Mouse (Mus musculus) C2C12 (cell line): ENCODE data around the gene Pla2g6. TPM values are rescaled to one million over a fixed set of nuclear protein-coding genes. Genes with fewer than 3 reads are reported as not detected.

Experiments used
- H3K27me3 ChIP-seq: one replicate; pipeline ENCODE4 v1.6.1; 2011; ENCODE audit not compliant: control insufficient read depth, insufficient read depth, insufficient read length
- H3K36me3 ChIP-seq: one replicate; pipeline ENCODE4 v1.6.1; 2011; ENCODE audit not compliant: control insufficient read depth, insufficient read depth
- H3K4me3 ChIP-seq: one replicate; pipeline ENCODE4 v1.5.1; 2011; ENCODE audit warnings: mild to moderate bottlenecking, control low read depth; ENCODE audit not compliant: poor library complexity, insufficient read depth, severe bottlenecking
- H3K79me2 ChIP-seq: one replicate; pipeline ENCODE4 v1.6.1; 2011; ENCODE audit not compliant: control insufficient read depth, insufficient read depth
- H3K79me3 ChIP-seq: one replicate; pipeline ENCODE4 v1.6.1; 2011; ENCODE audit warnings: low read depth, control low read depth
- H3ac ChIP-seq: one replicate; pipeline ENCODE3; 2011; ENCODE audit warnings: low read depth; ENCODE audit not compliant: control insufficient read depth, insufficient read length
- CEBPB ChIP-seq: IDR thresholded peaks from one replicate; pipeline ENCODE4 v1.6.1; 2011; ENCODE audit warnings: low read depth, mild to moderate bottlenecking, control low read depth, moderate library complexity
- CTCF ChIP-seq: IDR thresholded peaks from one replicate; pipeline ENCODE4 v1.5.1; 2011; ENCODE audit not compliant: control insufficient read depth, insufficient read depth, insufficient read length
- FOSL1 ChIP-seq: IDR thresholded peaks from one replicate; pipeline ENCODE4 v1.8.0; 2011; ENCODE audit warnings: mild to moderate bottlenecking, low read length; ENCODE audit not compliant: poor library complexity, insufficient read depth, severe bottlenecking
- MAX ChIP-seq: IDR thresholded peaks from one replicate; pipeline ENCODE4 v1.6.1; 2011; ENCODE audit warnings: mild to moderate bottlenecking, control low read depth
- MYOD1 ChIP-seq: IDR thresholded peaks from one replicate; pipeline ENCODE4 v1.6.1; 2011; ENCODE audit warnings: low read depth; ENCODE audit not compliant: control insufficient read depth, insufficient read length
- MYOG ChIP-seq: IDR thresholded peaks from one replicate; pipeline ENCODE4 v1.6.1; 2011; ENCODE audit not compliant: control insufficient read depth, insufficient read length; ENCODE audit errors: extremely low read depth
- USF1 ChIP-seq: IDR thresholded peaks from one replicate; pipeline ENCODE4 v1.6.1; 2011; ENCODE audit warnings: low read depth, mild to moderate bottlenecking, control low read depth, moderate library complexity
- polyA plus RNA-seq: library from polyadenylated mRNA; unstranded; fragments of >200 nt; fragmentation: generic; extraction: Trizol; gene quantifications from one replicate; pipeline ENCODE4 v1.2.1, GENCODE M21; 2012; ENCODE audit warnings: missing spikeins

The Pla2g6 gene
- polyA plus RNA-seq, 1 experiment: 17.4 TPM

DNA sequence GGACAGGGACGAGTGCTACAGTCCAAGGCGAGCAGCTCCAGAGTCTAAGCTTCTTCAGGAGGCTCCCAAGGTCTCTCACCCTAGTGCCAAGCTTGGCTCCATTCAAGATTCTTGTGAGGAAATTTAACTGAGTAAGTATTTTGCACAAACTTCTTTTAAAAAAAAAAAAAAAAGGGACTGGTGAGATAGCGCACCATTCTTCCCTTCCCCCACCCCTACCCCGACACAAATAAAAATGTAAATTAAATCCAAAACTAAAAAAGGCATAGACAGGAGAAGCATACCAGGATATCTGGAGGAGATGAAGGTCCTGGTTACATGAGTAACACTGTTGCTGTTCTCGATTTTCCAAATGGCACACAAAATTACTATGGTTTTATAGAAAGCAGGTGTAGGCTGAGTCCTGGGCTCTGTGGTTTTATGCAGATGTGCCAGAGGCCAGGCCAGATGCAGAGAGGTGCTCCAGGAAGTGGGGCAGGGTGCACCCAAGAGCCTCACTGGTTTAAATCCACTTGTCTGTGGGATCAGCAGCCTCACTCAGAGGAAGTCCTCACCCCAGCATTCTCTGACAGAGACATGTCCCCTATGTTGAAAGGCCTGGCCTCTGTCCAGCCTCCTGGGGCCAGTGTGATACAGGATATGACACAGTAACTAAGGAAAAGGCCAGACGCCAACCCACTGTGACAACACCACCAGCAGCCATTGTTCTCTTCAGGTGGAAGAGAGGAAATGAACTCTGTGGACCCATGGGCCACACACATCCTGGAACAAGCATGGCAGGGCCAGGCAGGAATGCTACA, 5.0 kb downstream of the Pla2g6 start:
- Histone ChIP-seq H3K79me3 (peaks cover 8% of the 10 kb centered on the region), H3K79me2 (peaks cover 68% of the 10 kb centered on the region), H3K27me3 (no peaks in the 10 kb centered on the region), H3K4me3 (no peak overlapping the region), H3ac (no peak overlapping the region), H3K36me3 (peaks cover 13% of the 10 kb centered on the region)
- TF ChIP-seq MYOD1 (peak; percentile 69), MYOG (no peak), MAX (peak; percentile 85), CTCF (no peak), CEBPB (peak; percentile 73), FOSL1 (no peak), USF1 (no peak)

DNA sequence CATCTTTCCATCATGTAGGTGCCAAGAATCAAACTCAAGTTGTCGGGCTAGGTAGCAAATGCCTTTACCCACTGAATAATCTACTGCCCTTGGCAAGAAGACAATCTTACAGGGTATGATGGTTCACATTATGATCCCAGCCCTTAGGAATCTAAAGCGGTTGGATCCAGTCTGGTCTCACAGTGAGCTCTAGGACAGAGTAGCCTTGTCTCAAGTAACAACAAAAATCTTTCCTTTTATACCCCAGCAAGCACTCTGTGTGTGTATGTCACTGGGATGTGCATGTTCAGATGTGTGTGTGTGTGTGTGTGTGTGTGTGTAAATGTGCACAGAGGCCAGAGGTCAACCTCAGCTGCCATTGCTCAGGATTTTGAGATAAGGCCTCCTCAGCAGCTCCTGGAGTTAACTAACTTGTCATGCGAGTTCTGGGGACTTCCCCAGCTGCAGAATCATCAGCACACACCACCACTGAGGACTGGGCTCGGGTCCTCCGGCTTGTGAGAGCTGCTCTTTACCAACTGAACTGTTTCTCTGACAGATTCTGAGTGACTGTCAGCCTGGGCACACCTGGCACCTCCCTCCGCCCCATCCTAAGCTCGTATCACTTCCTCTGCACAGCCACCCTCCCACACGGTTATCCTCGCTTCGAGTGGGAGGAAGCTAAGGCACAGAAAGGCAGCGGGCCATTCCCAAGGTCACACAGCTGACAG, 5.8 kb downstream of the Pla2g6 start:
- H3K36me3 ChIP-seq: peaks cover 17% of the 10 kb centered on the region
- H3ac ChIP-seq: no peak overlapping the region
- H3K4me3 ChIP-seq: no peak overlapping the region
- H3K79me3 ChIP-seq: peaks cover 8% of the 10 kb centered on the region
- TF ChIP-seq CEBPB (no peak), MYOD1 (no peak), FOSL1 (no peak), MAX (no peak), CTCF (no peak), MYOG (no peak), USF1 (no peak)
- H3K79me2 ChIP-seq: peaks cover 65% of the 10 kb centered on the region
- no peaks in the 10 kb centered on the region for H3K27me3 ChIP-seq

DNA sequence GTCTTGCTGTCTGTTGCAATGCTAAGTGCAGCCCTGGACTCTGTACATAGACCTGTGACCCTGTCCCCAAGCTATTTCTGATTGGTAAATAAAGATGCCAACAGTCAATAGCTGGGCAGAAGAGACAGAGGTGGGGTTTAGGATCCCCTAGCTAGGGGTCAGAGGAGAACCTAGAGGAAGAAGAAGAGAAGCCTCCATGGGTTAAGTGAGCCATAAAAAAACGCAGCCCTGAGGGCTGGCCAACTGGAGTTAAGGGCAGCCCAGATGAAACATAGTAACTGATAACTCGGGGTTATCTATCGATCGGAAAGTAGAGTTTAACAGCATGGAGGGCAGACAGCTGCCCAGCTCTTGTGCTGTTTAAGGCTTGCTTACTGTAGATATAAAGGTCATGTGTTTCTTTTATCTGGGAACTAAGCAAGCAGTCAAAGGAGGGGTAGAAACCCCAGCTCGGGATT, 6.4 kb downstream of the Pla2g6 start:
- peaks cover 22% of the 10 kb centered on the region for H3K36me3 ChIP-seq
- H3K27me3 ChIP-seq: no peaks in the 10 kb centered on the region
- peaks cover 58% of the 10 kb centered on the region for H3K79me2 ChIP-seq
- no peak for TF ChIP-seq CTCF
- TF ChIP-seq MYOD1: no peak
- TF ChIP-seq MYOG: no peak
- no peak for TF ChIP-seq CEBPB
- TF ChIP-seq FOSL1: no peak
- no peak for TF ChIP-seq USF1
- no peak for TF ChIP-seq MAX
- peaks cover 8% of the 10 kb centered on the region for H3K79me3 ChIP-seq
- no peak overlapping the region for H3K4me3 ChIP-seq
- no peak overlapping the region for H3ac ChIP-seq

GRCm38 (mm10) chr15:79313848-79314369, 14.3 kb downstream of the Pla2g6 start:
- H3K4me3 ChIP-seq: no peak overlapping the region
- H3ac ChIP-seq: no peak overlapping the region
- H3K36me3 ChIP-seq: peaks cover 44% of the 10 kb centered on the region
- no peaks in the 10 kb centered on the region for H3K79me2 ChIP-seq
- TF ChIP-seq USF1: no peak
- TF ChIP-seq MYOG: no peak
- TF ChIP-seq CTCF: no peak
- no peak for TF ChIP-seq FOSL1
- no peak for TF ChIP-seq MAX
- no peak for TF ChIP-seq MYOD1
- TF ChIP-seq CEBPB: no peak
- H3K27me3 ChIP-seq: no peaks in the 10 kb centered on the region
- H3K79me3 ChIP-seq: peaks cover 2% of the 10 kb centered on the region

DNA sequence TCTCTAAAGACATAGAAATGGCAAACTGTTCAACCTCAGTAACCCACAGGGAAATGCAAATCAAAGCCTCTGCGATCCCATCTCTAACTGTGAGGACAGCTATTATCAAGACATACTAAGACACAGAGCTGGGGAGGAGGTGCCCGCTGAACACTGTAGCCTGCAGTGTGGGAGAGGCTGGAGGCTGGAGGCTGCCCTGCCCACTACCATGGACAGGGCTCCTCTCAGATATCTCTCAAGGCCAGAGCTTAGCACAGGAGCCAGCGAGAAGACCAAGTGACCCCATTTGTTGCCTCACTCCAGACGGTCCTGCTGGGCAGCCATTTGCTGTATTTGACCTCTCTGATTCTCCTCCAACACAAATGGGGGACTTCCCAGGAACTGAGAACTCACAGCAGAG, 20.3 kb downstream of the Pla2g6 start:
- TF ChIP-seq CTCF (no peak), MYOG (no peak), MAX (no peak), CEBPB (no peak), USF1 (no peak), MYOD1 (no peak), FOSL1 (no peak)
- Histone ChIP-seq H3K79me3 (no peaks in the 10 kb centered on the region), H3K4me3 (no peak overlapping the region), H3K79me2 (no peaks in the 10 kb centered on the region), H3ac (no peak overlapping the region), H3K27me3 (no peaks in the 10 kb centered on the region), H3K36me3 (peaks cover 42% of the 10 kb centered on the region)
